Mouse (Mus musculus) intestine, embryonic 14.5 days (tissue): Measurements from ENCODE around the gene Cept1. TPM values are rescaled to one million over a fixed set of nuclear protein-coding genes. Genes with fewer than 3 reads are reported as not detected.
"Not testable (repeated sequence)": the region's sequence is repeated elsewhere in the genome, so short reads cannot be mapped to it uniquely, and the experiment has no call there.

ENCODE experiments used
- ATAC-seq: fragments of 200-750 bp; cut with Nextera tagmentation; replicated peaks from 2 replicates; pipeline ENCODE4 v1.8.0; 2017; ENCODE audit warnings: low read depth, moderate number of reproducible peaks, moderate TSS enrichment, moderate library complexity; ENCODE audit not compliant: low FRiP score, low TSS enrichment
- DNase-seq: peaks from one replicate; pipeline ENCODE4 v3.0.0-alpha.2; 2018; ENCODE audit warnings: low spot score
- H3K27ac ChIP-seq: fragments of 300-500 bp; sonication (generic); 2 replicates; pipeline ENCODE4 v1.5.1; 2014; ENCODE audit warnings: low read depth, mild to moderate bottlenecking, control low read depth
- H3K27me3 ChIP-seq: fragments of 300-500 bp; sonication (generic); replicated peaks from 2 replicates; pipeline ENCODE4 v1.6.1; 2014; ENCODE audit warnings: low read length, control low read depth; ENCODE audit not compliant: control insufficient read depth, insufficient read depth
- H3K36me3 ChIP-seq: fragments of 300-500 bp; sonication (generic); 2 replicates; pipeline ENCODE4 v1.6.1; 2014; ENCODE audit warnings: low read length, control low read depth; ENCODE audit not compliant: control insufficient read depth, insufficient read depth
- H3K4me1 ChIP-seq: fragments of 300-500 bp; sonication (generic); replicated peaks from 2 replicates; pipeline ENCODE4 v1.6.1; 2014; ENCODE audit warnings: low read length, control low read depth, mixed read lengths; ENCODE audit not compliant: control insufficient read depth, insufficient read depth
- H3K4me2 ChIP-seq: fragments of 300-500 bp; sonication (generic); 2 replicates; pipeline ENCODE4 v1.6.1; 2014; ENCODE audit warnings: low read length
- H3K4me3 ChIP-seq: fragments of 300-500 bp; sonication (generic); 2 replicates; pipeline ENCODE4 v1.5.1; 2014; ENCODE audit warnings: low read depth, low read length, control low read depth, mixed read lengths
- H3K9ac ChIP-seq: fragments of 300-500 bp; sonication (generic); 2 replicates; pipeline ENCODE4 v1.6.1; 2014; ENCODE audit warnings: mild to moderate bottlenecking, low read length
- H3K9me3 ChIP-seq: fragments of 300-500 bp; sonication (generic); 2 replicates; pipeline ENCODE4 v1.6.1; 2016; ENCODE audit warnings: low read length, control low read depth; ENCODE audit not compliant: control insufficient read depth
- WGBS: fragments of 180-500 bp; shearing (Covaris S2); extraction: QIAGEN DNeasy Blood & Tissue Kit; methylation state at CpG from one replicate; pipeline ENCODE4 v1.1.7; 2014; 5-methylcytosine and 5-hydroxymethylcytosine counted together
- polyA plus RNA-seq: library from polyadenylated mRNA; unstranded; fragments of >200 nt; fragmentation: Nextera tagmentation; extraction: Ambion mirVana; gene quantifications from 2 replicates; pipeline ENCODE4 v1.2.1, GENCODE M21; 2014

The Cept1 gene
- 48.7 and 54.0 TPM in 2 replicates for polyA plus RNA-seq

DNA sequence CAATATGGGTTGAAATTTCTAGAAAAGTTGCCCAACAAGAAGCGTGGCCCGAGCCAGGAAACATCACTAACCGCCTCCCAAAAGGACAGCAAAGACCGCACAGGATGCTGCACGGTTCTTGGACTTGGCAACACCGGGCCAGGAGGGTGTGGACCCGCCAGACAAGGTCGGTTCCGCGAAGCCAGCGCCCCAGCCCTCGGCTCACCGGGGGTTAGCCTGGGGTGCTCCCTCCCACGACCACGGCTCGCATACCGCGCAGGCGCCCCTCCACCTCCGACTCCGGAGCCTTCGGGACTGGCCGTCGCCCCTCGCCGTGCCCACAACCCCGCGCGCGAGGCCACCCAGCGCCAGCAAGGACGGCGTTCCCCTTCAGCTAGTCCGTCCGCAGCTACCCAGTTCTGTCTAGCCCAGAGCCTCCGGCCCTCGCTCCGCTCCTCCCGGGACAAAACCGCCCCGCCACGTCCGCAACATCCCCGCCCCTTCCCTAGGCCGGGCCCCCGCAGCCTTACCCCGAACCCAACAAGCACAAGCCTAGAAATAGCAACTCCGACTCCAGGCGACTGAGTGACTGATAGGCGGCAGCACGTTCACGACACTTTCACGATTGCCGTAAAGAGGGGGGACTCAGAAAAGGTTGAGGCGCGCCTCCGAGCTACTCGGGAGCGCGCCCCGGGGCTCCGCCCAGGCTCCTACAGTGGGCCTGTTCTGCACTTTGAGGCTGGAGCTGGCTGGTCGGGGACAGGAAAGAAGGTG, at the start of gene Cept1, which contains the start of gene Dram2:
TSS of gene Cept1 (minus strand) at position 632 of the 753 bp plus-strand sequence.
TSS of gene Dram2 (plus strand) at position 628 of the 753 bp plus-strand sequence.
- under 1% methylated on average over 63 of the region's 63 CpGs for WGBS
- H3K9me3 ChIP-seq = no peaks in the 10 kb centered on the region
- ATAC-seq (peak; percentile 95), DNase-seq (peak; percentile 92)
- peak within 1 kb of the TSS; percentile 91 for H3K9ac ChIP-seq
- H3K4me1 ChIP-seq = peaks cover 17% of the 10 kb centered on the region; the same call in 1 of the 2 replicates
- H3K36me3 ChIP-seq = peaks cover 5% of the 10 kb centered on the region; the same call in 1 of the 2 replicates
- peak within 1 kb of the TSS; percentile 97 for H3K27ac ChIP-seq
- peak within 1 kb of the TSS; percentile 78 for H3K4me2 ChIP-seq
- H3K4me3 ChIP-seq = peak within 1 kb of the TSS; percentile 82
- no peaks in the 10 kb centered on the region for H3K27me3 ChIP-seq

DNA sequence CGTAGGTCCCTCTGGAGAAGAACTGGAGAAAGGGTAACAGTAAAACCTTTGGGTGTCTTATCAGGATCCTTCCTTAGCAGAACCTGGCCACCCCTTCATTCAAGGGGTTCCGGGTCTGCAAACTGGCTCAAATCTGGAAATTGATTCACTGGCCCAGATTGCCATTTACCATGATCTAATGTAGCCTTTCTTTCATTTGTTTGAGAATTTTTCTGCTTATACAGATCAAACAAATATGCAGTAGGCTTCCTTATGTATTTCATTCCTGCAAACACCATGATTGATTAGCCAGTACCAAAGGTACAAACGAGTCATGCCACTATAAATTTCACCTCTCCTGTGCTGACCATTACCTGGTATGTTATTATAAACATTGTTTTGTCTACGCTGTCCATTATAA, 46.0 kb upstream of the Cept1 start:
- not testable (repeated sequence) for H3K27me3 ChIP-seq, H3K27ac ChIP-seq, H3K9ac ChIP-seq, H3K36me3 ChIP-seq, H3K9me3 ChIP-seq, H3K4me1 ChIP-seq, H3K4me3 ChIP-seq, DNase-seq, ATAC-seq, H3K4me2 ChIP-seq
- WGBS = 81% methylated on average over 4 of the region's 4 CpGs

DNA sequence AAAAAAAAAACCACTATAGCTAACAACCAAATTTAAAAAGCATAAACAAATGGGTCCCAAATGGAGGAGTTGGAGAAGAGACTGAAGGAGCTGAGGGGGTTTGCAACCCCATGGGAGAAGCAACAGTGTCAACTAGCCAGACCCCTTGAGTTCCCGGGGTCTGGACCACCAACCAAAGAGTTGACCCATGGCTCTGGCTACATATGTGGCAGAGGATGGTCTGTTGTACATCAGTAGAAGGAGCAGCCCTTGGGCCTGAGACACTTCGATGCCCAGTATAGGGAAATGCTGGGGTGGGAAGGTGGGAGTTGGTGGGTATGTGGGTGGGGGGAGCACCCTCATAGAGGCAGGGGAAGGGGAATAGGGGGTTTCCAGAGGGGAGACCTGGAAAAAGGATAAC, 31.7 kb upstream of the Cept1 start:
- Histone ChIP-seq H3K27ac (no peak overlapping the region), H3K9me3 (no peaks in the 10 kb centered on the region), H3K27me3 (no peaks in the 10 kb centered on the region), H3K36me3 (0 out of 2 replicates have a peak, but pooled peaks cover 2% of the 10 kb centered on the region), H3K9ac (no peak overlapping the region), H3K4me1 (no peaks in the 10 kb centered on the region), H3K4me2 (no peak overlapping the region), H3K4me3 (no peak overlapping the region)
- 93% methylated on average over 2 of the region's 2 CpGs for WGBS
- DNase-seq = no peak
- no peak for ATAC-seq

DNA sequence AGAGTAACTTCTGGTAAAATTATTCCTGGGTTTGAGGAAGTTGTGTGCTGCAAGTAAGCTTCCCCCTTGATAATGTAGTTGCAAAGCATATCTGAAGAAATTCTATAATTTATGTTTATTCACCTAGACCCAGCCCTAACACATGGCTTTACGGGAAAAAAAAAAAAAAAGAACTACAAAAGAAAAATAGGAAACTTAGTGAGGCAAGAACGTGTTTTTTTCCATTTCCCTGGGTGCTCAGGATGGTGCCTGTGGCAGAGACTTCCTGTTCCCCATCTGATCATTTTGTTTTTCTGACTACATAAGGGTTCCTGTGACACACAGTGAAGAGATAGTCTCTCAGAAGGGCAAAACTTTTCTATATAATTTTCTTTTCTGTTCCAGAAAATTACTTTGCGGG, 25.6 kb upstream of the Cept1 start:
- Histone ChIP-seq H3K36me3 (peaks cover 13% of the 10 kb centered on the region; the same call in 1 of the 2 replicates), H3K9me3 (no peaks in the 10 kb centered on the region), H3K4me2 (no peak overlapping the region), H3K4me3 (no peak overlapping the region), H3K27ac (no peak overlapping the region), H3K4me1 (no peaks in the 10 kb centered on the region), H3K27me3 (no peaks in the 10 kb centered on the region), H3K9ac (no peak overlapping the region)
- DNase-seq (no peak), ATAC-seq (no peak)
- WGBS = 86% methylated on average over 3 of the region's 3 CpGs

DNA sequence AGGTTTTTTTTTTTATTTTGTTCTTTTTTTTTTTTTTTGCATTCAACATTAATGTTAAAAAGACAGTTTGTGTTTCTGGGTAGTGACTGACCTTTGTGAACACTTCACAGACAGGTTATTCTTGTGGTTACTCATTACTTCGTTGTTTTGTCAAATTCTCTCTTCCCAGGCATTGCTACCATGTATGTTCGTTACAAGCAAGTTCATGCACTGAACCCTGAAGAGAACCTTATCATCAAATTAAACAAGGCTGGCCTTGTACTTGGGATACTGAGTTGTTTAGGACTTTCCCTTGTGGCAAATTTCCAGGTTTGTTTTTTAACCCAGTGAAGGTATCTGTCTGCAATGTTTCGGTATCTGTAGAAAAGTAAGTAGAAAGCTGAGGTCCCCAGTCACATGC, 18.3 kb upstream of the Cept1 start:
- no peak for DNase-seq
- no peaks in the 10 kb centered on the region for H3K9me3 ChIP-seq
- WGBS = 85% methylated on average over 3 of the region's 3 CpGs

DNA sequence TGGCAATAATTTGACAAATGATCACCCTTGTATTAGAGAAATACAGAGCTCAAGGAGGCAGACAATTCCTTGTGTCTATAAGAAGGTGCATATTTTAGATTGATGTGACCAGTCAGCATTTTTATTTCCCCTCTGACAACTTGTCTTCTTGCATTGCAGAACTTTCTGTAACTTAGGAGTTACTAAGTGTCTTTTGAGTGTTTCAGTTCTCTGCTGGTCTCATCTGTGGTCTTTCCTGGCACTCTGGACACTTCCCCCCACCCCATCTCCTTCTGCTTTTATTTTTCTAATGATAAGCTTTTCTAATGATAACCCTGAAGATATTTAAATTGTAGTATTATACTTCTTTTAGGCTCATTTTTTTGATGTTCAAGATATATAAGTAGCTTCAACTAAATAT, 10.7 kb upstream of the Cept1 start:
- no peak overlapping the region for H3K4me2 ChIP-seq
- H3K4me3 ChIP-seq = no peak overlapping the region
- DNase-seq (no peak), ATAC-seq (no peak)
- H3K27me3 ChIP-seq = no peaks in the 10 kb centered on the region
- H3K36me3 ChIP-seq = peaks cover 46% of the 10 kb centered on the region
- no peak overlapping the region for H3K27ac ChIP-seq
- no peaks in the 10 kb centered on the region for H3K4me1 ChIP-seq
- H3K9me3 ChIP-seq = no peaks in the 10 kb centered on the region
- no peak overlapping the region for H3K9ac ChIP-seq

More for the DNA sequence above, 18.3 kb upstream of the Cept1 start:
- Histone ChIP-seq H3K4me3 (no peak overlapping the region), H3K4me1 (no peaks in the 10 kb centered on the region), H3K36me3 (peaks cover 15% of the 10 kb centered on the region; the same call in 1 of the 2 replicates), H3K27me3 (no peaks in the 10 kb centered on the region), H3K4me2 (no peak overlapping the region), H3K9ac (no peak overlapping the region), H3K27ac (no peak overlapping the region)
- ATAC-seq = no peak

DNA sequence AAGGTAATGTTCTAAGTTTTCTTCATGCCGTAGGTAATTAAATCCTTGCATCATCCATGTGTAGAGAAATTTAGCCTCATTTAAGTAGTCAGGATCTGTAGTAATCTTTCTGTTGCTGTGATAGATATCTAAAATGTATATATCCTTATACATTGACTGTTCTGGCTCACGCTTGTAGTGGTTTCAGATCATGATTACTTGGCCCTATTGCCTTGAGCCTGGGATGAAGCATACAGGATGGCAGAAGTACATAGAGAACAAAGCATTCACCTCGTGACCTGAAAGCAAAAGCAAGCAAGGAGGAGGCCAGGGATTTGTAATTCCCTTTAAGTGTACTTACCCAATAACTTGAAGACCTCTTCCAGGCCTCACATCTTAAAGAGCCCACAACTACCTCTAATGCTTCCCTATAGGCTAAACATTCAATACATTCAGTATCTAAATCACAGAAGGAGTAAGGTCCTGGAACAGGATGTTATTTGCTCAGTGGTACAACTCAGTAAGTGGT, 8.2 kb upstream of the Cept1 start:
- Histone ChIP-seq H3K27ac (no peak overlapping the region), H3K4me3 (no peak overlapping the region), H3K27me3 (no peaks in the 10 kb centered on the region), H3K4me2 (no peak overlapping the region), H3K9ac (no peak overlapping the region), H3K9me3 (no peaks in the 10 kb centered on the region), H3K4me1 (no peaks in the 10 kb centered on the region), H3K36me3 (peaks cover 56% of the 10 kb centered on the region)
- DNase-seq (no peak), ATAC-seq (no peak)
- 84% methylated on average over 3 of the region's 3 CpGs for WGBS

DNA sequence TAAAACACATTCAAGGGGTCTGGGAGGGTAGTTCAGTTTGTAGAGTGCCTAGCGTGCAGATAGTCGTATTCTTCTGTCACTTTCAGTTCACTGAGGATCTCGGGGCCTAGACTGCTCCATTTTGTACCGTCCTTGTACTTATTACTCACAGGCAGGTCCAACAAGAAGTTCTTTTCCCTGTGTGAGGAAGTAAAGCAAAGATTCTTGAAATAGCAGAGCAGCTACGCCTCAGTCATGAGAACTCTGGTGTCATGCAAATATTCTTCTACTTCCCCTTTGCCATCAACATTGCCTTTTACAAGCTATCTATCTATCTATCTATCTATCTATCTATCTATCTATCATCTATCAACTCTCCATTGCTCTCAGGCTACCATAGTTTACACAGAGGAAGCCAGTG, 5.8 kb upstream of the Cept1 start:
- no peak overlapping the region for H3K9ac ChIP-seq
- no peak for DNase-seq
- H3K4me2 ChIP-seq = no peak overlapping the region
- no peak for ATAC-seq
- H3K4me1 ChIP-seq = 0 out of 2 replicates have a peak, but pooled peaks cover 4% of the 10 kb centered on the region
- H3K27ac ChIP-seq = no peak overlapping the region
- WGBS = 89% methylated on average over 5 of the region's 5 CpGs
- H3K9me3 ChIP-seq = no peaks in the 10 kb centered on the region
- no peak overlapping the region for H3K4me3 ChIP-seq
- H3K27me3 ChIP-seq = no peaks in the 10 kb centered on the region
- H3K36me3 ChIP-seq = peaks cover 50% of the 10 kb centered on the region
